Mouse (Mus musculus) midbrain, embryonic 13.5 days (tissue): ENCODE results near the gene Nabp1. TPM values are rescaled to one million over a fixed set of nuclear protein-coding genes. Genes with fewer than 3 reads are reported as not detected.
"Not testable (repeated sequence)": the region's sequence is repeated elsewhere in the genome, so short reads cannot be mapped to it uniquely, and the experiment has no call there.

Source experiments
- ATAC-seq: fragments of 200-750 bp; cut with Nextera tagmentation; 2 replicates; pipeline ENCODE4 v1.8.0; 2017; ENCODE audit warnings: mild to moderate bottlenecking, moderate TSS enrichment, moderate library complexity
- H3K27ac ChIP-seq: fragments of 300-500 bp; sonication (generic); 2 replicates; pipeline ENCODE4 v1.5.1; 2015; ENCODE audit warnings: inconsistent platforms, mild to moderate bottlenecking, moderate library complexity
- H3K27me3 ChIP-seq: fragments of 300-500 bp; sonication (generic); 2 replicates; pipeline ENCODE4 v1.6.1; 2015; ENCODE audit warnings: mild to moderate bottlenecking, inconsistent platforms
- H3K36me3 ChIP-seq: fragments of 300-500 bp; sonication (generic); 2 replicates; pipeline ENCODE4 v1.6.1; 2015; ENCODE audit warnings: mild to moderate bottlenecking, inconsistent platforms
- H3K4me1 ChIP-seq: fragments of 300-500 bp; sonication (generic); replicated peaks from 2 replicates; pipeline ENCODE4 v1.6.1; 2015; ENCODE audit warnings: inconsistent platforms
- H3K4me2 ChIP-seq: fragments of 300-500 bp; sonication (generic); replicated peaks from 2 replicates; pipeline ENCODE4 v1.6.1; 2015; ENCODE audit warnings: moderate library complexity, mild to moderate bottlenecking, inconsistent platforms
- H3K4me3 ChIP-seq: fragments of 300-500 bp; sonication (generic); replicated peaks from 2 replicates; pipeline ENCODE4 v1.5.1; 2015; ENCODE audit warnings: mild to moderate bottlenecking, inconsistent platforms
- H3K9ac ChIP-seq: fragments of 300-500 bp; sonication (generic); replicated peaks from 2 replicates; pipeline ENCODE4 v1.6.1; 2015; ENCODE audit warnings: mild to moderate bottlenecking, inconsistent platforms
- H3K9me3 ChIP-seq: fragments of 300-500 bp; sonication (generic); 2 replicates; pipeline ENCODE4 v1.6.1; 2016; ENCODE audit warnings: mild to moderate bottlenecking, inconsistent platforms
- WGBS: fragments of 180-500 bp; shearing (Covaris S2); methylation state at CpG from one replicate; pipeline ENCODE4 v1.1.7; 2015; 5-methylcytosine and 5-hydroxymethylcytosine counted together
- polyA plus RNA-seq: library from polyadenylated mRNA; unstranded; fragments of >200 nt; fragmentation: Nextera tagmentation; extraction: Ambion mirVana; gene quantifications from 2 replicates; pipeline ENCODE4 v1.2.1, GENCODE M21; 2015

Nabp1 gene
- polyA plus RNA-seq, 1 experiment from 2014 or later = 9.3 TPM

- no peaks in the 10 kb centered on the region for H3K9me3 ChIP-seq
- no peak overlapping the region; the same call in 1 of the 2 replicates for H3K4me2 ChIP-seq
- no peaks in the 10 kb centered on the region for H3K27me3 ChIP-seq
- H3K4me1 ChIP-seq = peaks cover 6% of the 10 kb centered on the region
- H3K4me3 ChIP-seq = no peak overlapping the region
- ATAC-seq = peak; percentile 79
- H3K27ac ChIP-seq = no peak overlapping the region
- no peak overlapping the region for H3K9ac ChIP-seq
- 11% methylated on average over 9 of the region's 9 CpGs for WGBS
- no peaks in the 10 kb centered on the region for H3K36me3 ChIP-seq
These were observed 32.3 kb downstream of the Nabp1 start for GRCm38 (mm10) chr1:51445854-51446460.

GRCm38 (mm10) chr1:51445161-51445853 is 32.9 kb downstream of the Nabp1 start:
- 0 out of 2 replicates have a peak, but pooled peaks have one; percentile 9 for ATAC-seq
- 45% methylated on average over 5 of the region's 5 CpGs for WGBS
- H3K4me2 ChIP-seq = no peak overlapping the region

GRCm38 (mm10) chr1:51429775-51430174 is 48.5 kb downstream of the Nabp1 start:
- Histone ChIP-seq H3K36me3 (no peaks in the 10 kb centered on the region), H3K9ac (no peak overlapping the region), H3K4me3 (no peak overlapping the region), H3K27me3 (no peaks in the 10 kb centered on the region), H3K4me2 (no peak overlapping the region), H3K27ac (no peak overlapping the region), H3K4me1 (no peaks in the 10 kb centered on the region), H3K9me3 (no peaks in the 10 kb centered on the region)
- WGBS = 14% methylated on average over 1 of the region's 1 CpGs
- ATAC-seq = no peak

More at GRCm38 (mm10) chr1:51445161-51445853, 32.9 kb downstream of the Nabp1 start:
- Histone ChIP-seq H3K4me3 (no peak overlapping the region), H3K4me1 (peaks cover 6% of the 10 kb centered on the region), H3K9me3 (no peaks in the 10 kb centered on the region), H3K9ac (no peak overlapping the region), H3K36me3 (no peaks in the 10 kb centered on the region), H3K27me3 (no peaks in the 10 kb centered on the region), H3K27ac (no peak overlapping the region)

GRCm38 (mm10) chr1:51426298-51426697 is 51.9 kb downstream of the Nabp1 start:
- no peaks in the 10 kb centered on the region for H3K36me3 ChIP-seq
- no peaks in the 10 kb centered on the region for H3K9me3 ChIP-seq
- H3K4me3 ChIP-seq = no peak overlapping the region
- no peak for ATAC-seq
- WGBS = 98% methylated on average over 9 of the region's 9 CpGs
- no peak overlapping the region for H3K9ac ChIP-seq
- H3K27ac ChIP-seq = no peak overlapping the region
- H3K27me3 ChIP-seq = no peaks in the 10 kb centered on the region
- no peak overlapping the region for H3K4me2 ChIP-seq
- H3K4me1 ChIP-seq = no peaks in the 10 kb centered on the region

- H3K27me3 ChIP-seq, H3K4me1 ChIP-seq, ATAC-seq, H3K9me3 ChIP-seq, H3K9ac ChIP-seq, H3K4me2 ChIP-seq, H3K27ac ChIP-seq, H3K4me3 ChIP-seq, H3K36me3 ChIP-seq: not testable (repeated sequence)
- WGBS = 92% methylated on average over 8 of the region's 8 CpGs
These were observed 57.2 kb downstream of the Nabp1 start for GRCm38 (mm10) chr1:51421029-51421428.

GRCm38 (mm10) chr1:51418753-51419152 is 59.5 kb downstream of the Nabp1 start:
- WGBS = 36% methylated on average over 5 of the region's 5 CpGs
- no peak for ATAC-seq
- H3K4me2 ChIP-seq = no peak overlapping the region
- H3K36me3 ChIP-seq = no peaks in the 10 kb centered on the region
- no peaks in the 10 kb centered on the region for H3K27me3 ChIP-seq
- no peak overlapping the region for H3K27ac ChIP-seq
- H3K4me1 ChIP-seq = no peaks in the 10 kb centered on the region
- no peak overlapping the region for H3K4me3 ChIP-seq
- no peak overlapping the region for H3K9ac ChIP-seq
- H3K9me3 ChIP-seq = no peaks in the 10 kb centered on the region

Other genes starting within 250 kb of the Nabp1 start
- 3.2 and 4.2 TPM in 2 replicates for gene Cavin2, start 189.3 kb downstream of the Nabp1 start, polyA plus RNA-seq